Mouse (Mus musculus): ENCODE measurements around the gene Olfr1338. TPM values are rescaled to one million over a fixed set of nuclear protein-coding genes. Genes with fewer than 3 reads are reported as not detected.
"Not testable (repeated sequence)": the region's sequence is repeated elsewhere in the genome, so short reads cannot be mapped to it uniquely, and the experiment has no call there.

Gene Olfr1338
- polyA plus RNA-seq (2016; fragmentation: Nextera tagmentation; extraction: Ambion mirVana), result not detected in 2 replicates

DNA sequence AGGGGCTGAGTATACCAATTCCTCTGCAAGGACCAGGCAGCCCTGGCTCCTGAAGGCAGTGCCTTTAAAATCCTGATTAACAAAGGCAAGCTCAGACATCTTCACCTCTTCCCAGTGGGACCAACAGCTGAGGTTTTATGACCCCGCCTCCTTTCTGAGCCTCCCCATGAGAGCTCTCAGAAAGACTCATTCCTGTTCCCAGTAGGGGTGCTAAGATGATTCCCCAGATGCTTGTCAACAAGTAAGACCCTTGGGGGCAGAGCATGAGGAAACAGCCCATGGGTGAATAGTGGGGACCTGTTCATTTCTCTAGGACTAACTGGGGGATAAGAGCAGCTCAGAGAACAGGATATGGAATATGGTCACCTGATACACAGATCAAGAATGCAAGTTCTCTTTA lies at the start of gene Olfr1338:
Olfr1338 (minus strand) TSS at position 101 of the 400 bp plus-strand sequence.
- no peak for DNase-seq (ENCODE audit: low spot score)
- 65% methylated on average over 1 of the region's 1 CpGs for WGBS
- Histone ChIP-seq H3K4me1 (replicated peaks) (no peaks in the 10 kb centered on the region), H3K4me3 (no peak within 1 kb of the TSS), H3K36me3 (no peaks in the 10 kb centered on the region), H3K9me3 (no peaks in the 10 kb centered on the region), H3K27ac (no peak within 1 kb of the TSS), H3K27me3 (ENCODE audit: insufficient read depth, poor library complexity, severe bottlenecking) (no peaks in the 10 kb centered on the region)

DNA sequence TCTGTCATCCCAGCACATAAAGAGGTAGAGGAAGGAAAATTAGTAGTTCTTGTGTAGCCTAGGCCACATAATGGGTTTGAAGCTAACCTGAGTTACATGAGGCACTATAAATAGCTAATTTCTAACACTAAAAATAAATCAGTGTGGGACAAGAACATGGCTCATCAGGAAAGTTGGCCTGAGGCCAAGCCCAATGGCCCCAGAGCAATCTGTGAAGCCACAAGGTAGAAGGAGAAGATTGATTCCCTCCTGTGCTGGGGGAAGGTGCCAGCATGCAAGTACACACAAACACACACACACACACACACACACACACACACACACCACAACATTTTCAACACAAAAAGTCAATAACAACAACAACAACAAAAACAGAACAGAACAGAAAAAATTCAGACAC lies 34.3 kb upstream of the Olfr1338 start:
- not testable (repeated sequence) for H3K27ac ChIP-seq; H3K36me3 ChIP-seq; DNase-seq (ENCODE audit: low spot score); H3K27me3 ChIP-seq (ENCODE audit: insufficient read depth, poor library complexity, severe bottlenecking); H3K9me3 ChIP-seq; H3K4me3 ChIP-seq; H3K4me1 ChIP-seq (replicated peaks)

DNA sequence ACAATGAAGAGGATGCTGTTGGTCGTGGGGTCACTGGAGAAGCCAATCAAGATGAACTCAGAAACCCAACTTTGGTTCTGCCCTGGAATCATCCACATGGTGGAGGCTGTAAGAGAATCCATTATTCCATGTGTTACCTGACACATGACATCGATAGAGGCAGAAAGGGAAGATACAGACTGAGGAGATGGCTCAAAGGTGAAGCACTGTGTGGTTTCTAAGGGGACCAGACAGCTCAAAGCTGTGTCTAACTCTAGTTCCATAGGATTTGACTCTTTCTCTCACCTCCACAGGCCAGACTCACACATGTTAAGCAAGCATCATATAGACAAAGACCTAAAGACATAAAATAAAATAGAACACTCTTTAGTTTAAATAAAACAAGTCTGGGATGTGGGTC lies 23.9 kb upstream of the Olfr1338 start, which contains the start of gene Olfr1337:
Olfr1337 (minus strand) TSS at position 101 of the 400 bp plus-strand sequence.
- Histone ChIP-seq H3K9me3 (no peaks in the 10 kb centered on the region), H3K4me3 (no peak within 1 kb of the TSS), H3K27me3 (ENCODE audit: insufficient read depth, poor library complexity, severe bottlenecking) (no peaks in the 10 kb centered on the region), H3K27ac (no peak within 1 kb of the TSS), H3K4me1 (replicated peaks) (no peaks in the 10 kb centered on the region), H3K36me3 (no peaks in the 10 kb centered on the region)
- DNase-seq (ENCODE audit: low spot score), result no peak
- WGBS, result 82% methylated on average over 2 of the region's 2 CpGs

DNA sequence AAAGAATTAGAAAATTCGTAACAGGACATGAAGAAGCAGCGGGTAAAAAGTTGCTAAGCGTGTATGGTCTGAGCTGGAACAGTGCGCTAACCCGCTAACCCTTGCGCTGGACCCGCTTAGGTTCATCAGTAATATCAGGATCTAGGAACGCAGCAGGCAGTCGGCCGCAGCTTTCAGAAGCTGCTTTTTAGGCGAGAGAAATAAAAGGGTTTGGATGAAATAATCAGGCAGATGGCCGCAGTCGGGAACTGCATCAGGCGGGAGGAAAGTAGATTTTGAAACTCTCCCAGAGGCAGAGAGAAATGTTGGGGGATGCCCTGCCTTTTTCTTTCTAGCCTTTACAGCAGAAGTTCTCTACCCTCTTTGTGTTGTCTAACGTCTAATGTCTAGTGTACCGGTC lies 16.7 kb downstream of the Olfr1338 start:
- Histone ChIP-seq H3K9me3 (peaks cover 9% of the 10 kb centered on the region), H3K4me3 (peak overlapping the region; percentile 32), H3K4me1 (replicated peaks) (peaks cover 14% of the 10 kb centered on the region), H3K27ac (no peak overlapping the region), H3K27me3 (ENCODE audit: insufficient read depth, poor library complexity, severe bottlenecking) (peaks cover 45% of the 10 kb centered on the region), H3K36me3 (no peaks in the 10 kb centered on the region)
- peak; percentile 8 for DNase-seq (ENCODE audit: low spot score)
- WGBS, result 5% methylated on average over 16 of the region's 16 CpGs

DNA sequence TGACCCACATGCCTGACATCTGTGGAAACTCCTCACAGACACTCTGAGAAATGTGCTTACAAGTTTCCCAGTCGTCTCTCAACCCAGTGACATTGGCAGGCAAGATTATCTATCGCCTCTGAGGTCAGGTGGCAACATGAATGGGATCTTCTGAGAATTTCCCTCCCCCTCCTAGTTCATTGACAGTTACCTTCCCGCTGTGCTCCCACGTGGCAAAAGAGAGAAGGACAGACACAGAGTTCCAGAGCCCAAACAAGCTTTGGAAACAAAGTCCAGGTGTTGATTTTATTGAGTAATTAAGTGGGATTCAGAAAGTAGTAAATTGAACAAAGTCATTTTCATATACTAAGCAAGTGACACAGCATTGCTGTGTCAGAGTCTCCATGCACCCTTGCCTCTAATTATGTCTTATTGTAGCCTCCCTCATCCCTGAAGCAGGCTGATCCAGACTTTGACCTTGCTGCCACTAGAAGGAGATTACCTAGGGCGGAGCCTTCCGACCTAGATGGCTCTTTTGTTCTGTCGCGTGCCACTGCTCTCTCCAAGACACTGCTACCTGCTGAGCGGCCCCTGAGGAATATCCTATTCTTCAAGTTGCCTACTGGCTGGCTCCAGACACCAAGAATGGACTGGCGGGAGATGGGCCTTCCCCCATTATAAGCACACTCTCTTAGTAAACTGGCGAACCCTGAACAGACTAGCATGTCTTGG lies 17.4 kb downstream of the Olfr1338 start:
- Histone ChIP-seq H3K4me1 (replicated peaks) (peaks cover 14% of the 10 kb centered on the region), H3K4me3 (peak overlapping the region; percentile 32), H3K9me3 (peaks cover 1% of the 10 kb centered on the region), H3K36me3 (no peaks in the 10 kb centered on the region), H3K27me3 (ENCODE audit: insufficient read depth, poor library complexity, severe bottlenecking) (peaks cover 45% of the 10 kb centered on the region), H3K27ac (no peak overlapping the region)
- DNase-seq (ENCODE audit: low spot score), result no peak
- 6% methylated on average over 11 of the region's 11 CpGs for WGBS

DNA sequence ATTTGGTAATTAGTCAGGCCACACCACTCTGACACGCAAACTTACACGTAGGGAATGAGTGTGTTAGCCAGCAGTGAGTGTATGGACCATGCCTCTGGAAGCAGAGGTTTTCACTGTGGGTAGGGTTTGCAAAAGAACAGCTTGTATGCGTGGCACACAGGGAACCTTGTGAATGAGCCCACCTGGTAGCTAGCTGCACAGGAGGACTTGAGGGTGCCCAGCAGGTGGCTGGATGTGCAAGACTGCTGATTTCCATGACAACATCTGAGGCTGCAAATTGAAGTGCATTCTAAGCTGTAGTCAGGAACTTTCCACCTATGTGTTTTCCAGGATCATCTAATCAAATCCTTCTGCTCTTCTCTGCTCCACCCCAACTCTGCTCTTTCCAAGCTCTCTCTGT lies 19.0 kb downstream of the Olfr1338 start:
- Histone ChIP-seq H3K27ac (no peak overlapping the region), H3K4me3 (no peak overlapping the region), H3K4me1 (replicated peaks) (peaks cover 14% of the 10 kb centered on the region), H3K9me3 (no peaks in the 10 kb centered on the region), H3K36me3 (no peaks in the 10 kb centered on the region), H3K27me3 (ENCODE audit: insufficient read depth, poor library complexity, severe bottlenecking) (peaks cover 45% of the 10 kb centered on the region)
- no peak for DNase-seq (ENCODE audit: low spot score)
- 61% methylated on average over 3 of the region's 3 CpGs for WGBS

DNA sequence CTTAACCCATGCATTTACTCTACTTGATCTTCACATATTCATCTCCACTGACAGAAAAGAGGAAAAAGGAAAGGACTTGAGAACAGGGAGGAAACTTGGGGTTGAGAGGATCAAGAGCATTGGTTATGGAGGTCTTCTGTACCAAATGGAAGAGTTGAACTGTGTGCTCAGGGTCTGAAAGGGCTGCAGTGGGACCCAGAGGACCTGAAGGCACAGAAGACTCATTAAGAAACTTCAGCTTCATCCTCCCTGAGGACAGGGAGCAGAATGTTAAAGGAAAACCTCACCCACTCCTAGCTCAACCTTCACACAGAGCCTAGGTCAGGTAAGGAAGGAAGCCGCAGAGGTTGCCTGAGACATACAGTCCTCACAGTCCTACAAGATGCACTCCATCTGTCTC lies 26.7 kb downstream of the Olfr1338 start, which contains the start of gene Olfr1339:
Olfr1339 (plus strand) TSS at position 301 of the 400 bp plus-strand sequence.
- no peaks in the 10 kb centered on the region for H3K27me3 ChIP-seq (ENCODE audit: insufficient read depth, poor library complexity, severe bottlenecking)
- H3K36me3 ChIP-seq, result no peaks in the 10 kb centered on the region
- H3K4me3 ChIP-seq, result no peak within 1 kb of the TSS
- WGBS, result 90% methylated on average over 1 of the region's 1 CpGs
- no peak within 1 kb of the TSS for H3K27ac ChIP-seq
- H3K9me3 ChIP-seq, result no peaks in the 10 kb centered on the region
- H3K4me1 ChIP-seq (replicated peaks), result no peaks in the 10 kb centered on the region
- DNase-seq (ENCODE audit: low spot score), result no peak

DNA sequence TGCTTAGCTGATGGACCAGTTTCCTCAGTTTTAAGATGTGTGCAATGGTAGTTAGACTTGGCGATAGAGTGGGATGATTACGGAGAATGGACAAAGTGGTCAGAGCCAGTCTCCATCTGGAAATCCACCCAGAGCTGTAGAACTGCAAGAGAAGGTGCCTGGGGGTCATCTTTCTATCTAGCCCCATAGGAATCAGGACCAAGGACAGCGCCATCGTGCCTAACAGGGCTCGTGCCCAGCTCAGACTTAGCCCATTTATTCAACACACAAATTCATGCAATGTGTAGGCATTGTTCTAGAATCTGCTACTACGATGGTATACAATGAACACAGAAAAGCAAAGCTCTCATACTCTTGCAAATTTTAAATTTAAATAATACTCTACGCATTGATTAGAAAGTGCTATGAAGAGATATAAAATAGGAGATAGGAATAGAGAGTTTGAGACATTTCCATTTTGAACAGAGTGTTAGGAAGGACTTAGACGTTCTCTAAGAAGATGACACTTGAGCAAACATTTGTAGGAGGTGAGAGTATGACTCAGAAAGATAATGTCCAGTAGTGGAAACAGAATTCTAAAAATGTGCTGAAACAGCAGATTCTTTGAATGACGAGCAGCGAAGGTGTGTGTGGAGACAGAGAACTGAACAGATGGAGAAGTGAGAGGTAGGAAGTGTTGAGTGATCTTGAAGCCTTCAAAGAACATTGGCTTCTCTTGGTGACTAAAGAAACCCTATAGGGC lies 36.6 kb downstream of the Olfr1338 start:
- Histone ChIP-seq H3K27me3 (ENCODE audit: insufficient read depth, poor library complexity, severe bottlenecking) (no peaks in the 10 kb centered on the region), H3K36me3 (no peaks in the 10 kb centered on the region), H3K4me3 (no peak overlapping the region), H3K4me1 (replicated peaks) (no peaks in the 10 kb centered on the region), H3K9me3 (no peaks in the 10 kb centered on the region), H3K27ac (no peak overlapping the region)
- peak; percentile 8 for DNase-seq (ENCODE audit: low spot score)
- WGBS, result 58% methylated on average over 10 of the region's 10 CpGs

DNA sequence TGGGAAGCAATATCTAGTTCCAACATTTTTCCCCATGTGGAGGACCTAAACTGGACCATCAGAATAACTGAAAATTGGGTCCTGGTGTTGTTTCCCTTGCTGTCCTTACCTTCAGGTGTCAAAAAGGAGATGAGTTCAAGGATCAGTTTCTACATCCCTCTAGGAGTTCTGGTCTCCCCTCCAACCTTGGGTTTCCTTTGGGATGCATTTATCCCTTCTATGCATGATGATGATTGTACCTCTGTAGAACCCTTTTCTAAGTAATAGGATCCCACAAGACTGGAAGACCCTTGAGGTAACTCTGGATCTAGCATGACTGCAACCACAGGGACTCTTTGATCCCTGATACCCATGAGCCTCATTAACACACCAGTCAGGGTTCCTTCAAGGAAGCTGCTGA lies 38.7 kb downstream of the Olfr1338 start, which contains the start of gene Olfr1340:
Olfr1340 (plus strand) TSS at position 301 of the 400 bp plus-strand sequence.
- no peaks in the 10 kb centered on the region for H3K9me3 ChIP-seq
- no peaks in the 10 kb centered on the region for H3K4me1 ChIP-seq (replicated peaks)
- H3K27me3 ChIP-seq (ENCODE audit: insufficient read depth, poor library complexity, severe bottlenecking), result no peaks in the 10 kb centered on the region
- H3K27ac ChIP-seq, result no peak within 1 kb of the TSS
- no peaks in the 10 kb centered on the region for H3K36me3 ChIP-seq
- H3K4me3 ChIP-seq, result no peak within 1 kb of the TSS
- no peak for DNase-seq (ENCODE audit: low spot score)

DNA sequence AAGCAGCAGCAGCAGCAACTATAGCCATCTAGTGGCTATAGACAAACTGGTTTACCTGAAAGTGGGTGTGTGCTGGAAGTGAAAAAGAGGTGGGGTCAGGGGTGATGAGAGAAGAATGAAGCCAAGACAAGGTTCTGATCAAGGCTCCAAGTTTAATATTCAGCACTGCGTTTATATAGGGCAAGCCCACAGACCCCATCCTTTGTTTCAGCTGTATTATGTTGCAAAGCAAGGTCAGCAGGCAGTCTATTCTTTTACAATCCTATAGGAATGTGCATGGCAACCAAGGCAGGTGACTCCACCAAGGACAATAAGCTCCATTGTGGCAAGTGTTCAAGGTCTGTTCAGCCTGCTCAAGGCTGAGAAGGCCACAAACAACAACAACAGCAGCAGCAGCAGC lies 46.9 kb downstream of the Olfr1338 start:
- 0 out of 2 replicates have a peak, but pooled peaks cover 6% of the 10 kb centered on the region for H3K4me1 ChIP-seq (replicated peaks)

DNA sequence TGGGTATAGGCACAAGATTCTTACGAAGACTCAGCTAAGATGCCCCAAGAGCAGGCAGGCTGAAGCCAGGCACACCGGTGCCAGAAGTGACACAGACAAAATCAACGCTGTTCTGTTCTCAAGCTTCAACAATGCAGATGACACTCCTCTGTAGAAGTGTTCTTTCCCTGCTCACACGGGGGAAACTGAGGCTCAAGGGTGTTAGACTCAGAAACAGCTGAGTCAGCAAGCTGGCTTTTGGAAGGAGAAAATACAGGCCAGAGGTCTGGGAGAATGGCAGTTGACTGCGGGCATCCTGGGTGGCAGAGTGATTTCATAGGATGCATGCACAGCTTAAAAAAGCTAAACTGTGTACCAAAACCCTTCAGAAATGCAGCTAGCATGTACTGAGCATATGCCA lies 50.5 kb downstream of the Olfr1338 start:
- Histone ChIP-seq H3K36me3 (no peaks in the 10 kb centered on the region), H3K4me3 (no peak overlapping the region), H3K27ac (no peak overlapping the region), H3K9me3 (no peaks in the 10 kb centered on the region), H3K27me3 (ENCODE audit: insufficient read depth, poor library complexity, severe bottlenecking) (no peaks in the 10 kb centered on the region), H3K4me1 (replicated peaks) (0 out of 2 replicates have a peak, but pooled peaks cover 6% of the 10 kb centered on the region)
- DNase-seq (ENCODE audit: low spot score), result no peak
- 80% methylated on average over 5 of the region's 5 CpGs for WGBS

More for the DNA sequence above, 46.9 kb downstream of the Olfr1338 start:
- WGBS, result 34% methylated on average over 1 of the region's 1 CpGs
- Histone ChIP-seq H3K27me3 (ENCODE audit: insufficient read depth, poor library complexity, severe bottlenecking) (no peaks in the 10 kb centered on the region), H3K9me3 (no peaks in the 10 kb centered on the region), H3K4me3 (no peak overlapping the region), H3K36me3 (no peaks in the 10 kb centered on the region), H3K27ac (no peak overlapping the region)
- DNase-seq (ENCODE audit: low spot score), result no peak

DNA sequence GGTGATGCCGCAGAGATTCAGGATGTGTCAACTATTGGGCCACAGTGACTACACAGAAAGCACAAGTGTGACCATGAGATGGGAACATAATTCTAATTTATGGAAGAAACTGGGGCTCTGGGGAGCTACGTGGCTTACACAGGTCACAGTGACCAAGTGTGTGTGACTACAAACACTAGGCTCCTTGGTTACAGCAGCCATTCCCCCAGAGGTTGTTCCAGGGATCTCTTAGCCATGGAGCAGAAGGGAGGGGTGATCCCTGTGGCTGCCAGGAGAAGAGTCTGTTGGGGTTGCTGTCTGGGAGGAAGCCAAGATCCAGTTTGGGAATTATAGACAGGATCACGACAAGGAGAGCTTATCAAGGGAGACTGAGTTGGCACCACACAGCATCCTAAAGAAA lies 55.3 kb downstream of the Olfr1338 start, which contains the start of gene Olfr1341:
Olfr1341 (plus strand) TSS at position 301 of the 400 bp plus-strand sequence.
- H3K4me1 ChIP-seq (replicated peaks), result no peaks in the 10 kb centered on the region
- 79% methylated on average over 3 of the region's 3 CpGs for WGBS
- no peaks in the 10 kb centered on the region for H3K27me3 ChIP-seq (ENCODE audit: insufficient read depth, poor library complexity, severe bottlenecking)
- H3K36me3 ChIP-seq, result no peaks in the 10 kb centered on the region
- no peak within 1 kb of the TSS for H3K27ac ChIP-seq
- H3K9me3 ChIP-seq, result no peaks in the 10 kb centered on the region
- DNase-seq (ENCODE audit: low spot score), result no peak
- no peak within 1 kb of the TSS for H3K4me3 ChIP-seq
